Mouse (Mus musculus): ENCODE measurements around the gene Mrpl38.
A peak's percentile ranks its signal among the peaks of the same experiment; 100 is the strongest.

The Mrpl38 gene

DNA sequence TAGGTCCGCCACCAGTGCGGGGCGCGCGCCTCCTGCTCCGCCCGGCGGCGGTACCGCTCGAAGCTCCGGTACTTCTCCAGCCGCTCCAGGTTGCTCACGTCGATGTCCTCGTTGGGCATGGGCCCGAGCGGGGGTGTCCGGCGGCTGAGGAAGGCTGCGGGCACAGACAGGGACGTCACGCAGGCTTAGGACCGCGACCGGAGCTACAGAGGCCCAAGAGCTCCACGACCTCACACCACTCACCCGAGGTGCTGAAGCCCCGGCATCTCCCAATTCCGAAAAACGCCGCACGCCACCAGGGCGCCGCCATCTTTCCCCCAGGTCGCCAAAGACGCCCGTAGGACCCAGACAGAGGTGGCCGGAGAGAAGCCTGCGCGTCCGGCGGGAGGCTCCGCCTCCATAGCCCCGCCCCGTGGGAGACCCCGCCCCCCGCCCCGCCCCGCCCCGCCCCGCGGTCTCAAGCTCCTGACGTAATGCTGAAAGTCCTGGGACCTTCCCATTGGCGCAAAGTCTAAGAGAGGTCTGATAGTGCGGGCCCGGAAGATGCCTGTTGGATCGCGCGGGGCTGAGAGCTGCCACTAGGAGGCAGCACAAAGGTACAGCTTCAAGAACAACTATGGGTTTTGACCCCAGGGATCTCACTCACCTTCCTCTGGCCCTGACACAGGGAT lies at the start of gene Mrpl38:
Mrpl38 (minus strand) TSS at position 401 of the 671 bp plus-strand sequence.
- peak; percentile 91 to 94 for DNase-seq

DNA sequence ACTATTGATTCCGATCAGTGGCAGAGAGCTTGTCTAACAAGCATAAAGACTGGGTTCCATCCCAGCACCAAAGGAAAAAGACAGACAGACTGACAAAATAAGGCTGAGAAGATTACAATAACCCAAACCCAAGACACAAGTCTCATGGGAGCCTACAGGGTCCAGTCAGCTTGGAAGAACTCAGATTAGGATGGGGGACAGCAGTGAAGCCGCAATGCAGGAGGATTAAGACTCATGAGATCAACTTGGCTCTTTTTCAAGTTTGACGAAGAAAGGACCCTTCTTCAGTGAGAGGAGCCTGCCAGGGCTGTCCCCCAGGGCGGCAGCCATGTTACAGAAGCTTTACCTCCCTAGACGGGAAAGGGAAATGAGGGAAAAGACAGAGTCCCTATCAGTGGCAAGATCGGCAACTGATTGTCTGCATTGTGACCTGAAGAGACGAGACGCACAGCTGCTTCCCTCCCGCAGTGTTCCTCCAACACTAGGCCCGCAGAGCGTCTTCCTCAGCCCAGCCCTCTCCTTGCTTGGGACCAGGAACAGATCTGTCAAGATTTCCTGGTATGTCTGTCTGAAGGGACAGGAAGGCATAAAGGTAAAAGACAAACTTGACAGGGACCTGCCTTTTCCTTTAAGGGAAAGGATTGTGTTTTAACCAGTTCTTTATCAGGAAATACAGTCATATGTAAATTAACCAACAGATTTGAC lies 48.7 kb upstream of the Mrpl38 start:
- DNase-seq: no peak

DNA sequence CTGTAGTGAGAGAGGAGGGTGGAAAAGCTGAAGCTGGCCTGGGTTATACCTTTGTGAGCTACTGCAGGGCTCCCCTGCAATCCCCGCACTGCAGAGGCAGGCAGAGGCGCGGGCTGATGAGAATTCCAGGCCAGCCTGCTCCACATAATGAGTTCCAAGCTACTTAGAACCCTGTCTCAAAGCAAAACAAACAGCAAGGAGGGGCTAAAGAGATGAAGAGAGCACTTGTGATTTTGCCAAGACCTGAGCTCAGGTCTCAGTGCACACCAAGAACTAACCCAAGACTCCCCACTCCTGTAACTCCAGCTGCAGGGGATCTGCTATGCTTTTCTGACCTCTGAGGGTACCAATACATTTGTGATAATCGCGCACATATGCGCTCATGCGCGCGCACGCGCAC lies 47.7 kb upstream of the Mrpl38 start:
- DNase-seq: no peak

DNA sequence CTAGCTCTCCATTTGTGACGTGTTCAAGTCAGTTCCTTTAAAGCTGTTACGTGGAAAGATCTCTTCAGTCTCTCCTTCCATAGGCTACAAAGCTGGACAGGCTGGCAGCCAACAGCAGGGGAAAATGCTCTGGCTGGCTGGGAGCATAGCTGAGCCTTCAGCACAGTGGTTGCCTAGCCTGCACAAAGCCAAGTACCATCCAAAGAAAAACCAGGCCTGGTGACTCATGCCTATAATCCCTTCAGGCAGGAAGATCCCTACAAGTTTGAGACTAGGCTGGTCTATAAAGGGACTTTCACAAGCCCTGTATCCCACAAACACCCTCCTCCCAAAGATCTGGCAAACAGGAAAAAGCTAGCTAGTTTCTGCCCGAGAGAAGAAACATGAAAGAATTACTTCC lies 47.2 kb upstream of the Mrpl38 start:
- DNase-seq: no peak

DNA sequence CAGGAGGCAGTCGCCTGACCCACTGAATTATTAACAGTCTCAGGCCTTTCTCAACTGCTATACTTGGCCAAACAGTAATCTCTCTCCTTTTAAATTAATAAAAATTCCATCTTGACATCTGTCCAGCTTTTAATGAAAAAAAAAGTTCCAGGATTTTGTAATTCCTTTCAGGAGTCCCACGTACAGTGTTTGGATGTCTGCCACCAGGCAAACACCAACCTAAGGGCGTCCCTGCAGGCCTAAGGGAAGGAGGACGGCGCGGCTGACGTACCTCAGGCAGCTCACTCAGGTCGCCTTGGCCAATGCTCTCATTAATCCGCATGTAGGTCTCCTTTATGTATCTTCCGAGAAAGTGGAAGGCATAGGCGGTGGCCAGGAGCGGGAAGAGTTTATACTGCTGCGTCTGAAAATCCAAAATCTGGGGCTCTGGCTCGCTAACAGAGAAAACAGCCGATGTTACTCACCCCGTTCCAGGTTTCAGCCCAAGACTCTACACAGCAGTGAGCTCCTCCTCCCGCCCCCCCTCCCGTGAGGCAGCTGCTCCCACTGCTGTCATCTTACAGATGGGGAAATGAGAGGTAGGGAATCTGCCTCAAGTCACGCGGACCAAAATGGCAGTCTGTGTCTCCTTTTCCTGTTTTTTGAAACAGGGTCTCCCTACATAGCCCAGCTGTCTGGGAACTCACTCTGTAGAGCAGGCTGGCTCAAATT lies 39.9 kb upstream of the Mrpl38 start:
- peak; percentile 52 to 68 for DNase-seq

DNA sequence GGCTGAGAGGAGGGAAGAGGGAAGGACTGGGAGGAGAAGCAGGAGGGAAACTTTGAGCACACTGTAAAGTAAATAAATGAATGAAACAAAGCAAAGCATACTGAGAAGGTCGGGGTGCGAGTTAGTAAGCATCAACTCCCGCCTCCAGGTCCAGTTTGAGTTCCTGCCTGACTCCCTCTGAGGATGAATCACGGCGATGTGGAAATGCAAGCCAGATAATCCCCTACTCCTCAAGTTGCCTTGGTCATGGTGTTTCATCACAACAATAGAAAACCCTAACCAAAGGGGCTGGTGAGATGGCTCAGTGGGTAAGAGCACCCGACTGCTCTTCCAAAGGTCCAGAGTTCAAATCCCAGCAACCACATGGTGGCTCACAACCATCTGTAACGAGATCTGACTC lies 37.3 kb upstream of the Mrpl38 start:
- DNase-seq: no peak

DNA sequence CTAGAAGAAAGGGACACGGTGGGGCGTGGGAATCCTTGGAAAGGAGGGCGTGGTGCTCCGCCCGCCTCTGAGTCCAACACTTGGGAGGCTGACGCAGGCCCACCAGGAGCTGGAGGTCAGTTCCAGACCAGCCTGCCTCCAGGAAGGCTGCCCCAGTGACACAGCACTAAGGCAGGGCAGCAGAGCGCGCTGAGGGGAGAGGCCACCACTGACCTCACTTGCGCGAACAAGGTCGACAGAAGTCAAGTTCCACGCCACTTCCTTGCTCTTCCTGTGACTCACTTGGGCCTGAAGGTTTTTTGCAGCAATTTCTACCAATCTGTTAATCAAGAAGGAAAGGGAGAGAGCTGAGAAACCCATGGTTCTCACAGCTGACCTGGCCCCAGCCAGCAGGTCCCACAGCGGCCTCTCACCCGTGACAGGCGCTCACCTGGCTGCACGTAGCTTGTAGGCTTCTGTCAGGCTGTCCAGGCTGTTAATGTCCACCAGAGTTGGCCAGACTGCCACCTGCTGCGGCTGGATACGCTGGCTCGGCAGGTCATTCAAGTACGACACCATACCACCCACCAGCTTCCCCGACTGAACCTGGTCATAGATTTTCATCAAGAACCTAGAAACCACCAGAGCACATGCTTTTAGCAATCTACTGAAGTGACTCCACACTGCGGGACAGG lies 36.2 kb upstream of the Mrpl38 start:
- DNase-seq: no peak

DNA sequence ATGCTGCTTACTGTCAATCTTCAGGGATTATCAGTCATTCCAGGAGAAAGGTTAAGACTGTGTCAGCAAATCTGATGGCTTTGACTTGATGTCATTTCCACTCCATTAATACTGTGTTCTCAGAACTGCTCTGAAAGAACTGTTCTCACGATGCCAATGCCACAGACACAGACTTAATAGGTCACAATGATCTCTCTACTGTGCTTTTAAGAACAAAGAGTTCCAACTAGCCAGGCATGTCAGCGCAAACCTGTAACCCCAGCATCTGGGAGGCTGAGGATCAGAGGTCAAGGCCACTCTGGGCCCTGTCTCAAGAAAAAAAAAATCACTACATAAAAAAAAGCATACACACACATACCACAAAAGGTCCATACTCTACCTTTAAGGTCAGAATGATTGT lies 33.3 kb upstream of the Mrpl38 start:
- no peak for DNase-seq

DNA sequence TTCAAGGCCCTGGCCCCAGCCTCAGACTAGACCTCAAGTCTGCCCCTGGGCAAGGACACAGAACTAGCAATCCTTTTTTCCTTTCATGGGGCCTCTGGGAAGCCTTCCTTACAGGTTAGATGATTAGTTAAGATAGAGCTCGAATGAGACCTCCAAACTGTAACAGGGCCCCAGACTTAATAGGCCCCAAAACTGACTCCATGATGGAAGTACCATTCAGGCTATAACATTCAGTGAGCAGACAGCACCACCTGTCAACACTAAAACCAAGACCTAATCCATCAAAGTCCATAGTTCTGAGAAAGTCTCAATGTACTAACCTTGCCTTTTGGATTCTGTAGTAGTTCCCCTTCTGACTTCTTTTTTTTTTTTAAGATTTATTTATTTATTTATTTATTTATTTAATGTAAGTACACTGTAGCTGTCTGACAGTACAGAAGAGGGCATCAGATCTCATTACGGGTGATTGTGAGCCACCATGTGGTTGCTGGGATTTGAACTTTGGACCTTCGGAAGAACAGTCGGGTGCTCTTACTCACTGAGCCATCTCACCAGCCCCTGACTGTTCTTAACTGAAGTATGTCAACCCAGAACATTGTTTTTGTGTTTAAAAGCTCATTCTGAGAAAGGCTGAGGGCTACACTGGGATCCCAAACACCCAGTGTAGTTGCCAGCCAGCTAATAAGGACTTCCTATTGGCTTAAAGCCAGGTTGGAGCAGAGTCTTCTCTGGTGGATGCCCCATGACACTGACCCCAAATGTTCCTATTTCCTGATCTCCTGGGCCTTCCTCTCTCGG lies 31.5 kb upstream of the Mrpl38 start:
- no peak for DNase-seq

DNA sequence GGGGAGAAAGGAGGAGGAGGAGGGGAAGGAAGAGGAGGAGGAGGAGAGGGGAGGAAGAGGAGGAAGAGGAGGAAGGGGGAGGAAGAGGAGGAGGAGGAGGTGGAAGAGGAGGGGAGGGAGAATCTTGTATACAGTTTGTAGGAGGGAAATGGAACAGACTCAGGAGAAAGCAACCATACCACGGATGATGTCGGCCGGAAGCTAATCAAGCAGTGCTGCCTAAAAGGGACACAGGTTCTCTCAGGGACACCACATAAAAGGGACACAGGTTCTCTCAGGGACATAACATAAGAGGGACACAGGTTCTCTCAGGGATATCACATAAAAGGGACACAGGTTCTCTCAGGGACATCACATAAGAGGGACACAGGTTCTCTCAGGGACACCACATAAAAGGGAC lies 30.5 kb upstream of the Mrpl38 start:
- DNase-seq: no peak

DNA sequence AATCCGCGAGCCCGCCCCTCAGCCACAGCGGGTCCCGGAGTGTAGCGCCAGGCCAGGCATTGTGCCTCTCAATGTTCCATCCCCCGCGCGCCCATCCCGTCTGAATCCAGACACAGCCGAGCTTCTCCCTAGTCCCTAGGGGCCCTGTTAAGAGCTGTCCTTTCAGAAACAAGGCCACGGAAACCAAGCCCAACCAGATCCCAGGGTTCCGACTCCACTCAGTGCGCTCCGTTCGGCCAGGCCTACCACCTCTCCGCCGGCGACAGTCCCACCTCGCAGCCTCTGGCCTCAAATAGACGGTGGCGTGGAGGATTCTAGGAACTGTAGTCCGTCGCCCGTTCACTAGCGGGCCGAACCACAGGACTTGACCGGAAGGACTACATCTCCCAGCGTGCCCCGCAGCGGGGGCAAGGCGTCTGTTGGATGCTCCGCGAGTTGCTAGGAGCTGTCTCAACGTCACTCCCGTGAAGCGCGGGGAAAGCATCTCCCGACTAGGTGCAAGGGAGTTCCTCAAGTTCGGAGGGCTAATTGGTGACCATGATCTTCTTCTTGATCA lies 29.3 kb upstream of the Mrpl38 start, which contains the start of gene Fbf1:
Fbf1 (minus strand) TSS at position 283 of the 556 bp plus-strand sequence.
- peak; percentile 95 to 96 for DNase-seq

DNA sequence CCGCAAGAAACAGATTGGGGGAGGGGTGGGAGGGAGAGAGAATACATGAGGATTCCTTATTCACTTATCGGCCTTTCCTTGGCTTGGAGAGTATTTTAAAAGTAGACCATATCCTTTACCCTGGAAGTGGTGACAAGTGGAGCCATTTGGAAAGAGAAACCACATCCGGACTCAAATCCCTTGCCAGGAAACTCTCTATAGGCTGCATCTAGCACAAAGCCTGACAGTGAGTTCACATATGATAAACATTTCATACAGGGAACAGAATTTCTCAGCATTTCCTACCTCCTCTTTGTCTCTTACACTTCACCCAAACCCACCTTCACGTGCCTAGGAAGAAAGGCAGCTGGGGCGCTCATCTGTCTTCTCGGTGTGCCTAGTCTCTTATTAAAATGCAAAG lies 28.6 kb upstream of the Mrpl38 start:
- DNase-seq: no peak

DNA sequence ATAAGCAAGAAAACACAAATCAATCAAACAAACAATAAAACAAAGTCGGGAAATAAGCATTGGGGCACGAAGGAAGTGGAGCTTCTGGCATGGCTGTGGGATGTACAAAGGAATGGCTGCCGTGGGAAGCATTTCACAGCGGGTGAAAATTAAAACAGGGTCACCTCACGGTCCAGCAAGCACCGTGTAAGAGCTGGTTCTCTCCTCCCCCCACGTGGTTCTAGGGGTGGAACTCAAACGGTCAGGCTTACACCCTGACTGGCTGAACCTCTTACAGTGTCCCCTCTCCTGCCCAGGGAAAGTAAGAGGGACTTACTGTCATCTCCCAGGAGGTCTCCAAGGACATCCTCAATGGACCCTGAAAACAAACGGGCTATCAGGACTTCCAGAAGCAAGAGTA lies 24.3 kb upstream of the Mrpl38 start:
- DNase-seq: no peak

DNA sequence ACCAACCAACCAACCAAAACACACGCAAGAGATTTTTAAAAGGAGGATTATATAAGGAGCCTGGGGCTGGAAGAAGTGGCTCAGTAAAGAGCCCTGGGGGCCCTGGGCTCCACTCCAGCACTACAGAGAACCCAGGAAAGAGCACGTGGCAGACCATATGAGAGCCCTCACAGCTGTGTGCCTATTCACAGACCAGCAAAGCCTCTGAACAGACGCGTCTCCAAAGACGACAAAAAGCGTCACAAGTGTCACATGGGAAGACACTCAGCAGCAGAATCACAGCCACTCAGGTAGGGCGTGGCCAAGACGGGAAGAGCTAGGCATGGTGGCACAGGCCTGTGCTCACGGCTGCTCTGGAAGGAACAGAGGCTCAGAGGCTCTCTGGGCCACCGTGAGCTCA lies 23.5 kb upstream of the Mrpl38 start:
- no peak for DNase-seq

DNA sequence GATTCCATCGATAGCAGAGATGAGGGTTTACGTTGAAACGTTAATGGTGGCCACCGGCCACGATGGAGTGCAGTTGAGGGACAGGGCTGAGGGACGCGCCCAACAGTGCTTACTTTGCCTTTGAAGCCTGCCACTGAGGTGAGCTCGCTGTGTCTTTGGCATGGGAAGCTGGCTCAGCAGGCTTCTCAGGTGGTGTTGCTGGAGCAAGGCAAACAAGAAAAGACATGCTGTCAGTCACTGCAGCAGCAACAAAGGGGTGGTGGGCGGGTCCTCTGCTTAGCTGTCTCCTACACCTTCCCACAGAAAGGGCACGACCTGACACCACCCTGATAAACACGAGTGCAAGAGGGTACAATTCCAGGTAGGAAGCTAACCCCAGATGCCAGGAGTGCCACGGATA lies 22.6 kb upstream of the Mrpl38 start:
- DNase-seq: no peak

DNA sequence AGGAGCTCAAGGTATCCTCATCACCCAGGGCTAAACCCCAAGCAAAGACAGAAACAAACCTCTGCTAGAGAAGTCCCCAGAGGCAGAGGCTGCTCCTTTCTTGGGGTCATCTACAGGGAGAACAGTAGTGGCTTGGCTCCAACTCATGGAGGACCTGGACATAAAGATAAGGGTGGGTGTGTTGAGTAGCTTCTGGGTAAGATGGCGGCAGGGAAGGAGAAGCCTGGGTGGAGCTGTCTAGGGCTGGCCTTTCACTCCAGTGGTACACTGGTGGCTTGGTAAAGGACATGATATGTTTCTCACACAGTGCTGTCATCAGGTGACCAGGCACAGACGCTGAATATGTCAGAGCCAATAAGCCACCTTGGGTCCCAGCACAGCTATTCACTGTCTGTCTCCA lies 12.3 kb upstream of the Mrpl38 start:
- DNase-seq: no peak

DNA sequence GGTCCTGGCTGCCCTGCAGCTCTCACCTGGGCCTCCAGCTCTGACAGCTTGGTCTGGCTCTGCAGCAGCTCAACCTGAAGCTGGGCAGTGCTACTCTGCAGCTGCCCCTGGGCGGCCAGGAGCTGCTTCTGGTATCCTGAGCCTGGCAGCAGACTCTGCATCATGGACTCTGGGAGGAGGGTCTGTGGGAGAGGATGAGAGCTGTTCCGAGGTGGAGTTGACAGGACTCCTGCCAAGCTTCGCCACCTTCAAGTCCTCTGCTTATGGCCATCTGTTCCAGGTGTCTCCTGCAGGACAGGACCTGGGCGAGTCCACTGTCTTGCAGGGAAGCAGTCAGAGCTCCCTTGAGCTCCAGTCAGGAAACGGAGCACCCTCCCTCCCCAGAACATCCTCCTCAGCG lies 10.7 kb upstream of the Mrpl38 start:
- DNase-seq: no peak

DNA sequence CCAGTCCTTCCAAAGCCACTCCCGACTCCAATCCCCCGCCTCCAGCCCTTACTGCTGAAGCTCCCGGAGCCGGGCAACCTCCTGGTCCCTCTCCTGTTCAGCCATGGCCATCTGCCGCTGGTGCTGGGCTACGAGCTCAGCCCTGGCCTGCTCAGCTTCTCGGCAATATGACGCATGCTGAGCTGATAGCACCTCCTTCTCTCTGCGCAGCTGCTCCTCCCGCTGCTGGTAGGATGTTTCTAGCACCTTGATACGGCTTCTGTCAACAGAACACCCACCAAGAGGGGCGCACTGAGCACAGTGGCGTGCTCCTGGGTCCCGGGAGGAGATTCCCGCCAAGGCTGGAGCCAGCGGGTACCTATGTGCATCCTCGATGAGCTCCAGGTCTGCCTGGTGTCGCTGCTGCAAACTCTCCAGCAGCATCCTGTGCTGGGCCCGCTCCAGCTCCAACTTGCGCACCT lies 10.1 kb upstream of the Mrpl38 start:
- DNase-seq: no peak

DNA sequence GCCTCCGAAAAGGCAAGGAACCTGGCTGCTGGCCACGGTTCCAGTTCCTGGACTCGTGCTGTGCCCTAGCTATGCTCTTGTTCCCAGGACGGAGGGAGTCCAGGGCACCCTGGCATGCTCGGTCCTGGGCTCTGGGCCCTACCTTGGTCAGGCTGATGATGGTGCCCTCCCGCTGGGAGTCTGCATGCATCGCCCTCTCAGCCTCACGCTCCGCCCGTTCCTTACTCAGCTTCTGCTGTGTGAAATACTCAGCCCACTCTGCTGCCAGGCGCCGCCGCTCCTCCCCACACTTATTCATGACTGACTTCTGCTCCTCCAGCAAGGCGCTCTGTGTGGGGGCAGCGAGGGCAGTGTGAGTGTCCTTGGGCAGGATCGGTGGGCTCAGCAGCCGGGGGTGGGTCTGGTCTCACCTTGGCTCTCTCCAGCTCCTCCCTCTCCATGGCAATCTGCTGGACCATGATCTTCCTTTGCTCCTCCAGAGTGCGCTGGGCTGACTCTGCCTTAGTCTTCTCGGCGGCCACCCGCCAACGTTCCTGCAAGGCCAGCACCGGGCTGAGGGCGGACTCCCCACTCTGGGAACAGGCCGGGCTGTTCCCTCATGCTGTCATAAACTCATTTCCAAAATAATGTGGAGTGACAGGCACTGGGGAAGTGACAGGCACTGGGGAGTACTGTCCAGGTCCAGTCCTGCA lies 7.8 kb upstream of the Mrpl38 start:
- DNase-seq: peak; percentile 50 to 71

DNA sequence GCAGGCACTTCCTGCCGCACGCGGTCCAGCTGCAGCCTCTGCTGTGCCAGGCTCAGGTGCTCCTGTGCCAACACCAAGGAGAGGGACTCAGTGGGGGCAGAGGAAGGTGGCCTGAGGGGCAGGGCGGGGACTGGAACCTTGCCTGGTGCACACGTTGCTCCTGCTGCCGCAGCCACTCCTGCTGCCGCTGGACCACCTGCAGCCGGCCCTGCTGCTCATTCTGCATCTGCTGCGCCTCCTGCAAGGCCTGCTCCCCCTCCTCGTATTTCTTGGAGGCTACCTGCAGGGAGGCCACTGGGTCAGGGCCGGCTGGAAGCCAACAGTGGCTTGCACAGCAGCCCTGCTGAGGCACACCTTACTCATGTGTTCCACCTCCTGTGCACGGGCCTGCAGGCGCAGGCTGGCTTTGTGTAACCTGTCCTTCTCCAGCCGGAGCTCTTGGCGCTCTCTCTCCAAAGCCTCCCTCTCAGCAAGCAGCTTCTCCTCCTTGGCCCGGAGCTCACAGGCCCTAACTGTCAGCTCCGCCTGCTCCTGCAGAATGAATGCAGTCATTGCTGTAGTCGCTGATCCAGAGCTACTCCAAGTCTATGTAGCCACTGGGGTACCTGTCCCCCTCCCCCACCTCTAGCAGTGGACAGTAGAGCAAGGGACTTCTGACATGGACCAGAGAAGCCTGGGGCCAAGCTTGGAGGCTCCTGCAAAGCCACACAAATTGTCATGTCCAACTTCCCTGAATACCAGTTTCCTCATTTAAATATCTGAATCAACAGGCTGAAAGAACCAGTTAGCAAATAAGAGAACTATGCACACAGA lies 7.0 kb upstream of the Mrpl38 start:
- DNase-seq: no peak

DNA sequence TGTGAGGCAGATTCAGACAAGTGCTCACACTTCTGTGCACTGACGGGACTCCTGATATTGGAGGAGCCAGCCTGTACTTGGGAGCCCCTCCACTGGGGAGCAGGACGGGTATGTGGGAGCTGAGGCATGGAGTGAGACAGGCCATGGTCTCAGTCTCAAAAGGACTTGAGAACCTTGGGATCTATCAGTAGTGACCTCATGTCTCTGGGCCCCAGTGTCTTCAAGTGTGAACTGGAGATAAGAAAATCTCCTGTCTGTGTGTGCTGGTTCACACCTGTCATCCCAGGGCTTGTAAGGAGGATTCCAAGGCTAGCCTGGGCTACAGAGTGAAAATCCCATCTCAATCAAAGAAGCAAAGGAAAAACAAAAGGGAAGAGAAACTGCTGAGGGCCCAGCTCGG lies 4.8 kb upstream of the Mrpl38 start:
- no peak for DNase-seq
